Mouse (Mus musculus): ENCODE measurements around the gene Ier2.

- TF ChIP-seq CTCF (IDR thresholded peaks at IDR 0.05; ENCODE audit: extremely low read depth, insufficient read depth, insufficient read length, insufficient replicate concordance) (no peak), POLR2A (IDR thresholded peaks at IDR 0.05; ENCODE audit: low read depth, low read length) (no peak)
These were observed 2.8 kb upstream of the Ier2 start for GRCm38 (mm10) chr8:84665385-84665893.

Measured in spleen, adult 2 months (tissue).